7 mouse cellular contexts compared by ENCODE assay signal in the genomic region with DNA sequence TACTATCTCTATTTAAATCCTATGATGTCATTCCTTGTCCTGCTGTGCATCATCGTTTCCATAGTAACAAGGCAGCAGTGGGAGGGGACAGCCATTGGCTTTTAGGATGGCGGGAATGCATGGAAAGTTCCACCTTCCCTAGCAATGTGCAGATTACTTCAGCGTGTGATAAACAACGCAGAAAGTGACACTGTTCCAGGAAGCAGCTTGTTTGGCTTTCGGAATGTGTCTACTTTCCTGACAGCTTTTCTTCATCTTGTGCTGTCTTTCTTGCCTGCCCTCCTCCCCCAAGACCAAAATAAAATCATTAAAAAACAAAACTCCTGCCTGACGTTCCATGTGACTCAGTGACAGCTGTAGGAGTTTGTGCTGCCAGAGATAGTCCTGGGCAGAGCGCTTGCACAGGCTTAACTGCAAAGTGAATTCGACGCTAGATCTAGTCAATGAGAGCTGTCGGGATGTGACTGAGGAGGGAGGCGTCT.
DNase-seq lines count a peak whose midpoint lies in the region; ATAC-seq lines count a peak whose summit lies in the region.

No protein-coding gene starts in this region.

- H3K9ac ChIP-seq in heart, embryonic 11.5 days (ENCODE audit: low read depth, low read length), result no peak overlapping the region
- no peak overlapping the region for H3K9ac ChIP-seq in stomach, embryonic 16.5 days (ENCODE audit: low read length)

- H3K36me3 ChIP-seq in heart, embryonic 11.5 days (ENCODE audit: control insufficient read depth, insufficient read depth, low read length), result no peaks in the 10 kb centered on the region
- H3K36me3 ChIP-seq in stomach, embryonic 16.5 days (ENCODE audit: control insufficient read depth, insufficient read depth, low read length), result no peaks in the 10 kb centered on the region

- peak; percentile 66 for DNase-seq in NIH3T3 (ENCODE audit: low read depth)
- peak; percentile 73 for DNase-seq in embryo, embryonic 11 days
- peak; percentile 48 for DNase-seq in kidney, postnatal 10 days
- DNase-seq in mesoderm, embryonic 11.5 days (ENCODE audit: low read depth, low spot score), result peak; percentile 83

- no peaks in the 10 kb centered on the region for H3K9me3 ChIP-seq in heart, embryonic 11.5 days (replicated peaks; ENCODE audit: control insufficient read depth, low read length)
- no peaks in the 10 kb centered on the region for H3K9me3 ChIP-seq in stomach, embryonic 16.5 days (replicated peaks; ENCODE audit: control insufficient read depth, low read length)

- H3K4me1 ChIP-seq in heart, embryonic 11.5 days (ENCODE audit: control insufficient read depth, insufficient read depth, low read length), result peaks cover 9% of the 10 kb centered on the region; the same call in 1 of the 2 replicates
- H3K4me1 ChIP-seq in stomach, embryonic 16.5 days (ENCODE audit: control insufficient read depth, insufficient read depth, low read length), result peaks cover 7% of the 10 kb centered on the region

- 11% methylated on average over 11 of the region's 11 CpGs for WGBS in heart, embryonic 11.5 days (ENCODE audit: insufficient replicate concordance)
- WGBS in stomach, embryonic 16.5 days, result 18% methylated on average over 11 of the region's 11 CpGs

- peak overlapping the region; percentile 10; the same call in 1 of the 2 replicates for H3K4me3 ChIP-seq in heart, embryonic 11.5 days (ENCODE audit: low read depth, low read length)
- no peak overlapping the region for H3K4me3 ChIP-seq in stomach, embryonic 16.5 days (replicated peaks; ENCODE audit: low read length)

- H3K27ac ChIP-seq in heart, embryonic 11.5 days (ENCODE audit: low read depth, low read length), result no peak overlapping the region
- H3K27ac ChIP-seq in stomach, embryonic 16.5 days (ENCODE audit: low read length), result no peak overlapping the region

- H3K27me3 ChIP-seq in heart, embryonic 11.5 days (ENCODE audit: control insufficient read depth, insufficient read depth, low read length), result no peaks in the 10 kb centered on the region
- H3K27me3 ChIP-seq in stomach, embryonic 16.5 days (ENCODE audit: control insufficient read depth, insufficient read depth, low read length), result no peaks in the 10 kb centered on the region

- ATAC-seq in heart, embryonic 11.5 days (replicated peaks; ENCODE audit: insufficient number of reproducible peaks, low FRiP score, low TSS enrichment), result 0 out of 2 replicates have a peak, but pooled peaks have one; percentile 42
- ATAC-seq in stomach, embryonic 16.5 days (ENCODE audit: insufficient read depth, low FRiP score), result peak; percentile 28; the same call in 1 of the 2 replicates
- ATAC-seq in megakaryocyte, adult 5-6 weeks (ENCODE audit: poor library complexity, severe bottlenecking), result no peak

- H3K4me2 ChIP-seq in heart, embryonic 11.5 days, result peak overlapping the region; percentile 55
- H3K4me2 ChIP-seq in stomach, embryonic 16.5 days (ENCODE audit: low read depth, low read length), result peak overlapping the region; percentile 27
